Mouse (Mus musculus): Measurements from ENCODE around the gene 1810009J06Rik. TPM values are rescaled to one million over a fixed set of nuclear protein-coding genes. Genes with fewer than 3 reads are reported as not detected.
A peak's percentile ranks its signal among the peaks of the same experiment; 100 is the strongest.
"Not testable (repeated sequence)": the region's sequence is repeated elsewhere in the genome, so short reads cannot be mapped to it uniquely, and the experiment has no call there.

The 1810009J06Rik gene
- total RNA-seq (2014; rRNA removed) (not detected in 2 replicates), polyA plus RNA-seq (2015; fragmentation: Nextera tagmentation; extraction: Ambion mirVana) (not detected in 2 replicates)

GRCm38 (mm10) chr6:40964454-40964853 lies at the start of gene 1810009J06Rik:
Gene 1810009J06Rik, plus strand, starts transcription at chr6:40964754.
- H3K4me3 ChIP-seq (ENCODE audit: low read depth, low read length); H3K27ac ChIP-seq (ENCODE audit: low read depth, low read length); DNase-seq; H3K4me1 ChIP-seq (ENCODE audit: insufficient read depth); H3K9ac ChIP-seq; H3K4me2 ChIP-seq (ENCODE audit: low read depth); H3K9me3 ChIP-seq (ENCODE audit: low read length); ATAC-seq; H3K27me3 ChIP-seq (ENCODE audit: insufficient read depth, low read length); H3K36me3 ChIP-seq (ENCODE audit: insufficient read depth): not testable (repeated sequence)
- 89% methylated on average over 2 of the region's 2 CpGs for WGBS

DNA sequence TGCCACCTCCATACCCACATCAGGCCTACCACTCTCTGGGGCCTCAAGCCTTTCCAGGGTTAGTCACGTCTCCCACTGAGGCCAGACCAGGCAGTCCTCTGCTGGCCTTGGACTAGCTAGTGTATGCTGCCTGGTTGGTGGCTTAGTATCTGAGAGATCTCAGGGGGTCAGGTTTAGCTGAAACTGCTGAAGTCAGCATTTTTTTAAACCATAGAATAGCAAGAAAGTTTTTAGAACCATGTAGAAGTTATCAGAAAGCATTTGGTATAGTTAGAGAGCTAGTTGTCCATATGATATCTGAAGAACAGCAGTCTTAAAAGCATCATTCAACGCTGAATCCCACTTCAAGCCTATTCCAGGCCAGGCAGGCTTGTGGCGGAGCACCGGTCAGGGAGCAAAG lies 44.6 kb upstream of the 1810009J06Rik start:
- Histone ChIP-seq H3K27ac (ENCODE audit: low read depth, low read length) (no peak overlapping the region), H3K9ac (no peak overlapping the region), H3K4me3 (ENCODE audit: low read depth, low read length) (no peak overlapping the region), H3K4me1 (ENCODE audit: insufficient read depth) (no peaks in the 10 kb centered on the region), H3K4me2 (ENCODE audit: low read depth) (no peak overlapping the region), H3K36me3 (ENCODE audit: insufficient read depth) (no peaks in the 10 kb centered on the region), H3K27me3 (ENCODE audit: insufficient read depth, low read length) (no peaks in the 10 kb centered on the region), H3K9me3 (ENCODE audit: low read length) (no peaks in the 10 kb centered on the region)
- WGBS = 86% methylated on average over 4 of the region's 4 CpGs
- no peak for ATAC-seq
- DNase-seq = no peak
- no peak for TF ChIP-seq CTCF (IDR thresholded peaks at IDR 0.05; ENCODE audit: low read depth)

DNA sequence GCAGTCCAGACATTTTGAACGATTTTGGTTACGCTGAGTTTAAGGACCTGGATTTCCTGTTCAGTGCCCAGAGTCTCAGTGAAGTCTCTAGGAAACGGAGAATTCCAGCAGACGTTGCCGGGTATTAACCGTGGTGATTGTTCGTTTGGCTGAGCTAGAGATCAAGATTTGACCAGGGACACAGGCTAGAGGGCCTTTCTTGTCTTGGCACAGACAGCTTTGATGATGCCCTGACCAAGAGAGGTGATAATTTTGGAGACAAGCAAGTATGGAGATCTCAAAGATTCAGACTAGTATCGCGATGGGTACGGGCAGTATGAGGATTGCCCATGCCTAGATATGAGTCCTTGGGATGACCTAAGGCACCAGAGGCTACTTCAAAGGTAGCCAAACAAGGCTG lies 24.1 kb upstream of the 1810009J06Rik start, which contains the start of gene 1700074P13Rik:
TSS of gene 1700074P13Rik (minus strand) at position 101 of the 400 bp plus-strand sequence.
- no peak for ATAC-seq
- 93% methylated on average over 10 of the region's 10 CpGs for WGBS
- H3K9me3 ChIP-seq (ENCODE audit: low read length) = no peaks in the 10 kb centered on the region

DNA sequence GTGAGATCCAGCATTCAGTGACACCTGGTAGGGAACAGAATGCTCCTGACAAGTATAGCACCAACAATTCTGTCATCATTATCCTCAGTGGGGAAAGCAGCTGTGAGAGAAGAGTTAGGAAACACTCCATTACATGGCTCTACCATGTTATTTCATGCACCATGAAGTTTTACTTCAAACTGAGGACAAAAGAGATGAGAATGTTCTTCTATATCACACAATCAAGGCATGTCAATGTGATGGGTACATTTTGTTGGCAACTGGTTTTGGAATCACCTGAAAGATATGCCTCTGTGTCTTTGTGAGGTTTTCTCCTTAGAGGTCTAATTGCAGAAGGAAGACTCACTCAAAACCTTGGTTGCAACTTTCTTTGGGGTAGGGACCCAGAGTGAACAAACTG lies 12.8 kb upstream of the 1810009J06Rik start, which contains the start of gene Gm4744:
TSS of gene Gm4744 (minus strand) at position 101 of the 400 bp plus-strand sequence.
- Histone ChIP-seq H3K4me1 (ENCODE audit: insufficient read depth) (no peaks in the 10 kb centered on the region), H3K27me3 (ENCODE audit: insufficient read depth, low read length) (no peaks in the 10 kb centered on the region), H3K27ac (ENCODE audit: low read depth, low read length) (no peak within 1 kb of the TSS), H3K9me3 (ENCODE audit: low read length) (no peaks in the 10 kb centered on the region), H3K4me3 (ENCODE audit: low read depth, low read length) (no peak within 1 kb of the TSS), H3K4me2 (ENCODE audit: low read depth) (no peak within 1 kb of the TSS), H3K36me3 (ENCODE audit: insufficient read depth) (no peaks in the 10 kb centered on the region), H3K9ac (no peak within 1 kb of the TSS)
- no peak for ATAC-seq
- no peak for TF ChIP-seq CTCF (IDR thresholded peaks at IDR 0.05; ENCODE audit: low read depth)
- no peak for DNase-seq

More for the DNA sequence above, 24.1 kb upstream of the 1810009J06Rik start, which contains the start of gene 1700074P13Rik:
- DNase-seq = no peak
- Histone ChIP-seq H3K4me1 (ENCODE audit: insufficient read depth) (no peaks in the 10 kb centered on the region), H3K36me3 (ENCODE audit: insufficient read depth) (no peaks in the 10 kb centered on the region), H3K27ac (ENCODE audit: low read depth, low read length) (no peak within 1 kb of the TSS), H3K4me3 (ENCODE audit: low read depth, low read length) (no peak within 1 kb of the TSS), H3K9ac (no peak within 1 kb of the TSS), H3K27me3 (ENCODE audit: insufficient read depth, low read length) (no peaks in the 10 kb centered on the region), H3K4me2 (ENCODE audit: low read depth) (no peak within 1 kb of the TSS)
- TF ChIP-seq CTCF (IDR thresholded peaks at IDR 0.05; ENCODE audit: low read depth) = no peak

DNA sequence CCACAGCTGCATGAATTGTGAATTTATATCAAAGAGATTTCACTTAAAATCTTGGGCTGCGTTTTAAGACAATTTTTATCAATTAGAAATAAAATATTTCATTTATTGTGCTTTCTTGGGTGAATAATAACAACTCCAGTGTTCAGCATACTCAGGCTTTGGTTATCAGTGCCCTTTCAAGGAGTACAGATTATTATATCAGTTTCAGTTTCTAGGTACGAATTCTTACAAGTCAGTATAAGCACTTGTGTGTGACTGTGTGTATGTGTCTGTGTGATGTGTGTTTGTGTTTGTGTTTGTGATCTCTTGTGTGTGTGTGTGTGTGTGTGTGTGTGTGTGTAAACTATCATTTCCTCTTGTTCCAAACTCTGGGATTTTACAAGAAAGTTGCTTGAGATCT lies 10.8 kb upstream of the 1810009J06Rik start:
- Histone ChIP-seq H3K4me2 (ENCODE audit: low read depth) (no peak overlapping the region), H3K27me3 (ENCODE audit: insufficient read depth, low read length) (no peaks in the 10 kb centered on the region), H3K9ac (no peak overlapping the region), H3K4me3 (ENCODE audit: low read depth, low read length) (no peak overlapping the region), H3K36me3 (ENCODE audit: insufficient read depth) (no peaks in the 10 kb centered on the region), H3K9me3 (ENCODE audit: low read length) (no peaks in the 10 kb centered on the region), H3K4me1 (ENCODE audit: insufficient read depth) (no peaks in the 10 kb centered on the region), H3K27ac (ENCODE audit: low read depth, low read length) (no peak overlapping the region)
- WGBS = 73% methylated on average over 2 of the region's 2 CpGs
- TF ChIP-seq CTCF (IDR thresholded peaks at IDR 0.05; ENCODE audit: low read depth) = no peak
- ATAC-seq (no peak), DNase-seq (no peak)

GRCm38 (mm10) chr6:40999379-40999778 lies 34.8 kb downstream of the 1810009J06Rik start, which contains the start of gene Gm2663:
Gene Gm2663, minus strand, starts transcription at chr6:40999479.
- not testable (repeated sequence) for H3K4me2 ChIP-seq (ENCODE audit: low read depth); H3K9me3 ChIP-seq (ENCODE audit: low read length); H3K4me1 ChIP-seq (ENCODE audit: insufficient read depth); ATAC-seq; H3K27ac ChIP-seq (ENCODE audit: low read depth, low read length); H3K36me3 ChIP-seq (ENCODE audit: insufficient read depth); H3K9ac ChIP-seq; DNase-seq; H3K4me3 ChIP-seq (ENCODE audit: low read depth, low read length); H3K27me3 ChIP-seq (ENCODE audit: insufficient read depth, low read length)

GRCm38 (mm10) chr6:41015065-41015464 lies 50.5 kb downstream of the 1810009J06Rik start:
- Histone ChIP-seq H3K36me3 (ENCODE audit: insufficient read depth) (no peaks in the 10 kb centered on the region), H3K9ac (no peak overlapping the region), H3K4me1 (ENCODE audit: insufficient read depth) (no peaks in the 10 kb centered on the region), H3K4me2 (ENCODE audit: low read depth) (no peak overlapping the region), H3K27me3 (ENCODE audit: insufficient read depth, low read length) (no peaks in the 10 kb centered on the region), H3K4me3 (ENCODE audit: low read depth, low read length) (no peak overlapping the region), H3K9me3 (ENCODE audit: low read length) (no peaks in the 10 kb centered on the region), H3K27ac (ENCODE audit: low read depth, low read length) (no peak overlapping the region)
- peak; percentile 19; the same call in 1 of the 2 replicates for TF ChIP-seq CTCF (IDR thresholded peaks at IDR 0.05; ENCODE audit: low read depth)
- ATAC-seq = peak; percentile 69
- peak; percentile 3 for DNase-seq
- WGBS = 62% methylated on average over 4 of the region's 4 CpGs

Other genes with a start within 250 kb of the 1810009J06Rik start
- not detected in 2 replicates for gene Moxd2, start 77.3 kb upstream of the 1810009J06Rik start, total RNA-seq (2014; rRNA removed)
- gene Moxd2, start 77.3 kb upstream of the 1810009J06Rik start, polyA plus RNA-seq (2015; fragmentation: Nextera tagmentation; extraction: Ambion mirVana) = not detected in 2 replicates
- not detected in 2 replicates for gene Prss58, start 64.4 kb upstream of the 1810009J06Rik start, total RNA-seq (2014; rRNA removed)
- not detected in 2 replicates for gene Prss58, start 64.4 kb upstream of the 1810009J06Rik start, polyA plus RNA-seq (2015; fragmentation: Nextera tagmentation; extraction: Ambion mirVana)
- gene 1700074P13Rik, start 24.2 kb upstream of the 1810009J06Rik start, total RNA-seq (2014; rRNA removed) = not detected in 2 replicates
- not detected in 2 replicates for gene 1700074P13Rik, start 24.2 kb upstream of the 1810009J06Rik start, polyA plus RNA-seq (2015; fragmentation: Nextera tagmentation; extraction: Ambion mirVana)
- not detected in 2 replicates for gene Gm4744, start 12.9 kb upstream of the 1810009J06Rik start, total RNA-seq (2014; rRNA removed)
- gene Gm4744, start 12.9 kb upstream of the 1810009J06Rik start, polyA plus RNA-seq (2015; fragmentation: Nextera tagmentation; extraction: Ambion mirVana) = not detected in 2 replicates
- gene Gm2663, start 34.7 kb downstream of the 1810009J06Rik start, total RNA-seq (2014; rRNA removed) = not detected in 2 replicates
- not detected in 2 replicates for gene Gm2663, start 34.7 kb downstream of the 1810009J06Rik start, polyA plus RNA-seq (2015; fragmentation: Nextera tagmentation; extraction: Ambion mirVana)
- not detected in 2 replicates for gene 2210010C04Rik, start 70.8 kb downstream of the 1810009J06Rik start, total RNA-seq (2014; rRNA removed)
- gene 2210010C04Rik, start 70.8 kb downstream of the 1810009J06Rik start, polyA plus RNA-seq (2015; fragmentation: Nextera tagmentation; extraction: Ambion mirVana) = not detected in 2 replicates

Data from forebrain, postnatal 0 days (tissue).